In genomic region chr4:55271965-55272630, GRCm38 (mm10) we compare ENCODE assay signal across 23 mouse cellular contexts.
DNase-seq lines count a peak whose midpoint lies in the region; ATAC-seq and TF ChIP-seq lines count a peak whose summit lies in the region.
"Had no signal": no experiment of that assay in that cellular context is flagged by ENCODE, and none has a peak within 500 bp of the region (broad histone marks: within the 10 kb centered on the region; RNA-seq: fewer than 3 reads in every experiment).

No protein-coding gene starts in this region.

- H3K27me3 ChIP-seq in neural tube, embryonic 11.5 days (ENCODE audit: control insufficient read depth, insufficient read depth, low read length), result no peaks in the 10 kb centered on the region
- H3K27me3 ChIP-seq in stomach, embryonic 15.5 days (replicated peaks), result no peaks in the 10 kb centered on the region
- no peaks in the 10 kb centered on the region for H3K27me3 ChIP-seq in stomach, postnatal 0 days (ENCODE audit: control insufficient read depth, insufficient read depth, low read length)
- H3K27me3 ChIP-seq: CH12.LX; embryonic facial prominence, embryonic 12.5 days had no signal

- H3K4me3 ChIP-seq in neural tube, embryonic 11.5 days (ENCODE audit: low read depth, low read length), result no peak overlapping the region
- H3K4me3 ChIP-seq in stomach, embryonic 15.5 days (replicated peaks), result no peak overlapping the region
- no peak overlapping the region for H3K4me3 ChIP-seq in stomach, postnatal 0 days (ENCODE audit: low read depth, low read length)
- H3K4me3 ChIP-seq: embryonic facial prominence, embryonic 10.5 days; embryonic facial prominence, embryonic 12.5 days; forebrain, embryonic 13.5 days; forebrain, embryonic 15.5 days had no signal

- TF ChIP-seq EP300 in stomach, postnatal 0 days (optimal IDR thresholded peaks at IDR 0.05), result no peak

- DNase-seq in neural tube, embryonic 11.5 days (ENCODE audit: low spot score), result peak; percentile 6
- no peak for DNase-seq in neural tube, embryonic 10.5 days (ENCODE audit: extremely low spot score, low spot score)
- peak; percentile 22 for DNase-seq in stomach, postnatal 0 days (ENCODE audit: low spot score)
- no peak for DNase-seq in heart, adult 11 months
- DNase-seq in Muller cell, postnatal 12 days (ENCODE audit: inconsistent ontology term), result no peak
- DNase-seq: adrenal gland, adult 2 months; adrenal gland, postnatal 10 days; adrenal gland, postnatal 25 days; B cell, adult 2 months; cerebellum, adult 11-12 months; cerebellum, adult 2 months; cerebellum, adult 9-10 months; cerebellum, postnatal 10 days; cerebellum, postnatal 25 days; forebrain, postnatal 0 days had no signal

- no peaks in the 10 kb centered on the region for H3K9me3 ChIP-seq in neural tube, embryonic 11.5 days (ENCODE audit: control insufficient read depth, low read length)
- no peaks in the 10 kb centered on the region for H3K9me3 ChIP-seq in stomach, embryonic 15.5 days
- H3K9me3 ChIP-seq in stomach, postnatal 0 days (ENCODE audit: control insufficient read depth, low read length), result no peaks in the 10 kb centered on the region
- H3K9me3 ChIP-seq: embryonic facial prominence, embryonic 10.5 days; embryonic facial prominence, embryonic 12.5 days; forebrain, embryonic 13.5 days; forebrain, embryonic 15.5 days had no signal

- H3K9ac ChIP-seq in neural tube, embryonic 11.5 days (ENCODE audit: low read length), result no peak overlapping the region
- no peak overlapping the region for H3K9ac ChIP-seq in stomach, embryonic 15.5 days
- H3K9ac ChIP-seq in stomach, postnatal 0 days (ENCODE audit: low read length), result no peak overlapping the region
- H3K9ac ChIP-seq: embryonic facial prominence, embryonic 12.5 days; forebrain, embryonic 13.5 days; forebrain, embryonic 15.5 days; forebrain, postnatal 0 days had no signal

- no peak for ATAC-seq in neural tube, embryonic 11.5 days (ENCODE audit: insufficient read depth, low FRiP score, low TSS enrichment)
- peak; percentile 82 for ATAC-seq in stomach, embryonic 15.5 days (ENCODE audit: insufficient read depth, low FRiP score, low read depth)
- peak; percentile 86 for ATAC-seq in stomach, postnatal 0 days (ENCODE audit: low FRiP score, low TSS enrichment)
- ATAC-seq: CD4-positive, CD25-positive, alpha-beta regulatory T cell, adult 4 months; forebrain, embryonic 13.5 days; forebrain, embryonic 15.5 days; forebrain, postnatal 0 days had no signal

- 85% methylated on average over 8 of the region's 8 CpGs for WGBS in neural tube, embryonic 11.5 days
- 56% methylated on average over 8 of the region's 8 CpGs for WGBS in stomach, embryonic 15.5 days
- WGBS in stomach, postnatal 0 days, result 56% methylated on average over 8 of the region's 8 CpGs

- no peak overlapping the region for H3K27ac ChIP-seq in neural tube, embryonic 11.5 days (ENCODE audit: low read depth, low read length)
- H3K27ac ChIP-seq in stomach, embryonic 15.5 days, result no peak overlapping the region; the same call in 1 of the 2 replicates
- no peak overlapping the region for H3K27ac ChIP-seq in stomach, postnatal 0 days (replicated peaks)
- H3K27ac ChIP-seq: embryonic facial prominence, embryonic 10.5 days; embryonic facial prominence, embryonic 12.5 days; forebrain, embryonic 13.5 days; forebrain, embryonic 15.5 days had no signal

- H3K4me2 ChIP-seq in neural tube, embryonic 11.5 days (ENCODE audit: low read depth), result no peak overlapping the region
- no peak overlapping the region for H3K4me2 ChIP-seq in stomach, embryonic 15.5 days
- H3K4me2 ChIP-seq in stomach, postnatal 0 days (replicated peaks; ENCODE audit: low read depth), result no peak overlapping the region
- H3K4me2 ChIP-seq: embryonic facial prominence, embryonic 12.5 days; forebrain, embryonic 13.5 days; forebrain, embryonic 15.5 days had no signal

- H3K36me3 ChIP-seq in neural tube, embryonic 11.5 days (ENCODE audit: control insufficient read depth, insufficient read depth, low read length), result no peaks in the 10 kb centered on the region
- H3K36me3 ChIP-seq in stomach, embryonic 15.5 days, result no peaks in the 10 kb centered on the region
- no peaks in the 10 kb centered on the region for H3K36me3 ChIP-seq in stomach, postnatal 0 days (ENCODE audit: control insufficient read depth, insufficient read depth, low read length)
- H3K36me3 ChIP-seq: embryonic facial prominence, embryonic 10.5 days; embryonic facial prominence, embryonic 12.5 days; forebrain, embryonic 15.5 days; G1E had no signal

- TF ChIP-seq CTCF in stomach, postnatal 0 days (IDR thresholded peaks at IDR 0.05; ENCODE audit: low read depth), result no peak

- no peaks in the 10 kb centered on the region for H3K4me1 ChIP-seq in neural tube, embryonic 11.5 days (ENCODE audit: control insufficient read depth, insufficient read depth, low read length)
- no peaks in the 10 kb centered on the region for H3K4me1 ChIP-seq in stomach, embryonic 15.5 days
- H3K4me1 ChIP-seq in stomach, postnatal 0 days (replicated peaks; ENCODE audit: control insufficient read depth, insufficient read depth), result no peaks in the 10 kb centered on the region
- H3K4me1 ChIP-seq: embryonic facial prominence, embryonic 12.5 days; forebrain, embryonic 15.5 days had no signal

Comparison
In these comparisons a context has a peak if more than half of its experiments do, and no peak if none do; other contexts are left out.
1. DNase-seq: peak in neural tube, embryonic 11.5 days (single experiment) and stomach, postnatal 0 days (single experiment); none in neural tube, embryonic 10.5 days (single experiment), heart, adult 11 months (single experiment) and Muller cell, postnatal 12 days (single experiment).